ENCODE assay signal across 14 mouse cellular contexts in the genomic region with DNA sequence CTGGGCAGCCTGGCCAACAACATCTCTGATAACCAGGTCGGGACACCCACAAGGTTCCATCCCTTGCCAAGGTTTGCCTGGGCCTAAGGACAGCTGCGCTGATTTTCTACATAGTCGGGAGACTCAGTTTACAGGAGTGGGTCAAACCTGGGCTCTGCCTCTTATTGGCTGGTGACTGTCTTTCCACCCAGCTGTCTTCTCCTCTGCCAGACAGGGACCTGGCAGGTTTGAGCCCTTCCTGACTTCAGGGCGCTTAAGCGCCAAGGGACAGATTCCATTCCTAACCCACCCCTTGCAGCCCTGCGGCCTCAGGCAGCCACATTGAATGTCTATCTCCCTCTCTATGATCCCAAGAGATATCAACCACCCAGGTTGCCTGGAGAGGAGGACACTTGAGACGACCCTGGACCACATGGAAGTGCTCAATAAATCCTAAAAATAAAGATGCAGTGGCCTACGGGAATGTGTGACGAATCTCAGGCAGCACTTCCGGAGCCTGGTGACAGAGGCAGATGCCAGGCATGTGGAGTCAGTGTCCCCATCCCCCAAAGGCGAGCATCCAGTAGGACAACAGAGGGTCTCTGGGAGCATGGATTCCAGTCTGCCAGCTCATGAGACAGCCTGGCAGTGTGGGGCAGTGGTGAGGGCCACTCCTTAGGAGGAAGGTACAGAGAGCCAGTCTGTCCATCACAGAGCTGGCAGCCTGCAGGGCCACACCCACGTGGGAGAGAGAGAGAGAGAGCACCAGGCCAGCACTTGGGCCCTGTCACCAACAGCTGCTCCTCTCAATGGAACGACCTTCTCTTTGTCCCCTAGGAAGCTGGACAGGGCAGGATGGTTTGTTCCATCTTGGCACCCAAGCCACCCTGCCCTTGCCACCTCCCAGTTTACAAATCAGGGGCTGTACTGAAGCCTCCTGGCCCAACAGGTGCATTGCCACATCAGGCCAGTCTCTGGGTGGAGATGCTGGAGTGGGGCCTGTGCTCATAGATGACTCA.
A peak's percentile ranks its signal among the peaks of the same experiment; 100 is the strongest.
DNase-seq lines count a peak whose midpoint lies in the region; ATAC-seq and TF ChIP-seq lines count a peak whose summit lies in the region.
"Had no signal": no experiment of that assay in that cellular context is flagged by ENCODE, and none has a peak within 500 bp of the region (broad histone marks: within the 10 kb centered on the region; RNA-seq: fewer than 3 reads in every experiment).

No protein-coding gene starts in this region.

- no peak overlapping the region for H3K27ac ChIP-seq in limb, embryonic 13.5 days
- H3K27ac ChIP-seq in kidney, embryonic 16.5 days (ENCODE audit: low read length) = no peak overlapping the region
- H3K27ac ChIP-seq: hindbrain, postnatal 0 days; neural tube, embryonic 13.5 days had no signal

- peak; percentile 13; the same call in 1 of the 2 replicates for ATAC-seq in limb, embryonic 13.5 days (ENCODE audit: low FRiP score, low read depth)
- ATAC-seq in kidney, embryonic 16.5 days (ENCODE audit: low FRiP score, low TSS enrichment) = no peak
- ATAC-seq: hindbrain, postnatal 0 days had no signal

- TF ChIP-seq CTCF in C2C12 (IDR thresholded peaks at IDR 0.05; ENCODE audit: control insufficient read depth, insufficient read depth, insufficient read length) = no peak

- no peaks in the 10 kb centered on the region for H3K36me3 ChIP-seq in C2C12 (ENCODE audit: control insufficient read depth, insufficient read depth)
- no peaks in the 10 kb centered on the region for H3K36me3 ChIP-seq in limb, embryonic 13.5 days
- no peaks in the 10 kb centered on the region for H3K36me3 ChIP-seq in kidney, embryonic 16.5 days (ENCODE audit: insufficient read depth, low read length)
- H3K36me3 ChIP-seq: neural tube, embryonic 13.5 days had no signal

- H3K4me2 ChIP-seq in limb, embryonic 13.5 days (replicated peaks) = no peak overlapping the region
- no peak overlapping the region for H3K4me2 ChIP-seq in kidney, embryonic 16.5 days (replicated peaks; ENCODE audit: low read depth, low read length)
- H3K4me2 ChIP-seq: midbrain, embryonic 11.5 days; neural tube, embryonic 13.5 days had no signal

- no peak overlapping the region for H3K4me3 ChIP-seq in C2C12 (ENCODE audit: insufficient read depth, poor library complexity, severe bottlenecking)
- no peak overlapping the region for H3K4me3 ChIP-seq in limb, embryonic 13.5 days
- H3K4me3 ChIP-seq in kidney, embryonic 16.5 days (ENCODE audit: low read length) = no peak overlapping the region
- H3K4me3 ChIP-seq: neural tube, embryonic 13.5 days had no signal

- H3K9me3 ChIP-seq in limb, embryonic 13.5 days = no peaks in the 10 kb centered on the region
- no peaks in the 10 kb centered on the region for H3K9me3 ChIP-seq in kidney, embryonic 16.5 days (ENCODE audit: low read length)
- H3K9me3 ChIP-seq: neural tube, embryonic 13.5 days had no signal

- intact Hi-C loops in gastrocnemius, postnatal 14 days (cut with DNase I; ENCODE audit: low total_unique reads) = no loop called here
- intact Hi-C loops in left cerebral cortex, postnatal 36 days (cut with DNase I) = no loop called here

- no peaks in the 10 kb centered on the region for H3K79me2 ChIP-seq in C2C12 (ENCODE audit: control insufficient read depth, insufficient read depth)

- no peaks in the 10 kb centered on the region for H3K27me3 ChIP-seq in C2C12 (ENCODE audit: control insufficient read depth, insufficient read depth, insufficient read length)
- H3K27me3 ChIP-seq in limb, embryonic 13.5 days = no peaks in the 10 kb centered on the region
- H3K27me3 ChIP-seq in kidney, embryonic 16.5 days (ENCODE audit: insufficient read depth, low read length) = no peaks in the 10 kb centered on the region
- H3K27me3 ChIP-seq: neural tube, embryonic 13.5 days had no signal

- H3K9ac ChIP-seq in limb, embryonic 13.5 days = no peak overlapping the region
- no peak overlapping the region for H3K9ac ChIP-seq in kidney, embryonic 16.5 days (replicated peaks; ENCODE audit: low read length)
- H3K9ac ChIP-seq: neural tube, embryonic 13.5 days had no signal

- peaks cover 19% of the 10 kb centered on the region for H3K4me1 ChIP-seq in limb, embryonic 13.5 days
- H3K4me1 ChIP-seq in kidney, embryonic 16.5 days (ENCODE audit: insufficient read depth, low read length) = peaks cover 15% of the 10 kb centered on the region

- WGBS in limb, embryonic 13.5 days = 70% methylated on average over 13 of the region's 13 CpGs
- 72% methylated on average over 13 of the region's 13 CpGs for WGBS in kidney, embryonic 16.5 days

- DNase-seq in heart, adult 18-20 months = peak; percentile 35
- no peak for DNase-seq in heart, adult 8-10 months (ENCODE audit: low spot score)
- DNase-seq in gastrocnemius, postnatal 14 days = peak; percentile 76
- no peak for DNase-seq in left cerebral cortex, postnatal 36 days (ENCODE audit: low spot score in 2 of 2)
- DNase-seq in lung, postnatal 36 days = no peak
- DNase-seq: adrenal gland, adult 8-10 months; lung, adult 2 months; thymus, adult 18-20 months had no signal

- no peak overlapping the region for H3ac ChIP-seq in C2C12 (ENCODE audit: control insufficient read depth, insufficient read length, low read depth)

- no peaks in the 10 kb centered on the region for H3K79me3 ChIP-seq in C2C12 (ENCODE audit: low read depth)

TF ChIP-seq in C2C12, 6 proteins besides CTCF, POLR2A, EP300 and RAD21:
- TF ChIP-seq USF1 (IDR thresholded peaks at IDR 0.05; ENCODE audit: low read depth) = peak; percentile 22
- no peak for TF ChIP-seq MYOG (IDR thresholded peaks at IDR 0.05; ENCODE audit: control insufficient read depth, extremely low read depth, insufficient read length)
- TF ChIP-seq FOSL1 (IDR thresholded peaks at IDR 0.05; ENCODE audit: insufficient read depth, low read length, poor library complexity, severe bottlenecking) = no peak
- TF ChIP-seq MAX (IDR thresholded peaks at IDR 0.05) = peak; percentile 83
- peak; percentile 55 for TF ChIP-seq CEBPB (IDR thresholded peaks at IDR 0.05; ENCODE audit: low read depth)
- peak; percentile 86 for TF ChIP-seq MYOD1 (IDR thresholded peaks at IDR 0.05; ENCODE audit: control insufficient read depth, insufficient read length, low read depth)

Comparison
In these comparisons a context has a peak if more than half of its experiments do, and no peak if none do; other contexts are left out.
1. DNase-seq: peak in heart, adult 18-20 months (2 of 2) and gastrocnemius, postnatal 14 days (single experiment); none in heart, adult 8-10 months (single experiment), left cerebral cortex, postnatal 36 days (0 of 2) and lung, postnatal 36 days (single experiment).